Mouse (Mus musculus): ENCODE measurements at regions not wholly inside any gene's neighbourhood (a gene's known extent, or its start where the extent isn't known, plus 50 kb on each side); places are given as distances from the start of the nearest gene placed in this dataset.

- DNase-seq: no peak
- intact Hi-C loops (cut with DNase I): no loop called here
Measured at GRCm38 (mm10) chr3:70097813-70098212, 90.4 kb downstream of the Otol1 start.

DNA sequence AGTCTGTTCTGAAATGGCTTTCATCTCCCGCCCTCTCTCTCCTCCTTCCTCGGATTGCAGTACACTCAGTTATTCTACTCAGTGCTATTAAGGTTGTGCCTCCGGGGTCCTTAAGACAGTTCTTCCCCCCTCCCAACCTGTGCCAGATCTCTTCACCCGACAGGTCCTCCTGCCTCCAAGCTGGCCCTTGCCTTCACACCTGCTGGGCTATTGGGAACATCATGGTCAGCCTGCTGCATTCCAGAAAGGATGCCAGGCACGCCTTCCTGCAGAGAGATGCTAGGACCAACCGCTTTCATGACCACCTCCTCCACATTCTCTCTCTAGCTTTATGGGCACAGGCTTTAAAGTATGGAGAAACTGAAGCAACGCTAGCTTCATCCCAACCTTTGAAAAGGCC, 94.7 kb downstream of the Otol1 start:
- intact Hi-C loops (cut with DNase I): no loop called here

DNA sequence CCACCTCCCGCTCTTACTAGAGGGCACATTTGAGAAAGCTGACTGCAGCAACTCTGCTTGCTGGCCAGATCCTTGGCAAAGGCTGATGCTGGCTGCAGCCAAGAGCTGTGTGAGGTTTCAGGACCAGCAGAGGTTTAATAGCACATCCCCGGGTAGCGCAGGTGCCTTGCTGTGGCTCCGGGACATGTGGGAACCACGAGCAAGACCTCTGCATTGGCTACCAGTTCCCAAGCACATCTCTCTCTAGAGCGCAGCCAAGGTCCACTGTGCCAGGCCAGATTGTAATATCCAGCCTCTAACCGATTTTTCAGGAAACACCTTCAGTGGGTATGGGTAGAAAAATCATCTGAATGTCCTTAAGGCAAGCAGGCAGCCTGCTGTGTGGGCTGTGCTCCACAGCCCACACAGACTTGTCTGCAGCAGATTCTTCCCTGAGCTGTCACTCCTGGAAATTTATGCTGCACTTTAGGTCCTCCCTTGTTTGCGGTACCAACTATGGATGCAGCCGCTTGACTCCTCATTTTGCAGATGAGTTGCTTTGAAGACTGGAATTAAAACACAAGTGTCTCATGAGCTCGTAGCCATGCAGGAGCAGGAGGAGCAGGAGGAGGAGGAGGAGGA, 95.3 kb downstream of the Otol1 start:
- intact Hi-C loops (cut with DNase I): no loop called here
- no peak for DNase-seq

More for the DNA sequence above, 94.7 kb downstream of the Otol1 start:
- no peak for DNase-seq

DNA sequence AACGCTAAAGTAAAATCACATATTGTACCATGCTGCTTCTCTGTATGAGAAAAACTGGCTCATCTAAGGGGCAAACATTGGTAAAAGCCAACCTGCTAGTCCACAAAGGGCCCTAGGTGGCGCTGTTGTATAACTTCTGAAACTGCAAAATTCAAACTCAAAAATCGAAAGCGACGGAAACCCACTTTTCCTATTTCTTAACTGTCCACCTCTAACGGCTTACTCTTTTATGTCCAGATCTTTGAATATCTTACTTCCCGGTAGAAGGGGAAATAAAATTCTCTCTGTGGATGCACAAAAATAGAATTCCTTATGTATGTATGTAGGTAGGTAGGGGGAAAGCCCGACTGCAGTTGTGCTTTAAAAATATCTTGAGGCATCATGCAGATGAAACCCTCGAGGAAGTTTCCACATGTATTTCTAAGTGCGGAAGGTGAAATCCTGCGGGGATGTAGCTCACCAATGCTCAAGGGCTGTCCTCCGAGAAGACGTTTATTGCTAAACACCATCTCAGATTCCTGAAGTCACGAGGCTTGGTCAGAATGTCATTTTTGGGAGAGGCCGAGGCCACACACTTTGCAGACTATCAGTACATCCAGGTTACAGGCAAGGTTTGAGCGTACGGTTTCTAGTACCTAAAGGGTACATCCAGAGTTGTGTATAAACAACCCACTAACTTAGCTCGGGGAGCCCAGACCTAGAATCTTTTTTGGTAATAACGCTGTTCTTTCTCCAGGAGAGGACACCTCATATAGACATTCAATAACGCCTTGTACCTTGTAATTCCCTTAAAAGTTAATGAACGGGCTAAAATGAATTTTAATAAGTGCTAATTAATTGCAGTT, 96.8 kb downstream of the Otol1 start:
- peak; percentile 61 to 77 for DNase-seq
- intact Hi-C loops (cut with DNase I): no loop called here

DNA sequence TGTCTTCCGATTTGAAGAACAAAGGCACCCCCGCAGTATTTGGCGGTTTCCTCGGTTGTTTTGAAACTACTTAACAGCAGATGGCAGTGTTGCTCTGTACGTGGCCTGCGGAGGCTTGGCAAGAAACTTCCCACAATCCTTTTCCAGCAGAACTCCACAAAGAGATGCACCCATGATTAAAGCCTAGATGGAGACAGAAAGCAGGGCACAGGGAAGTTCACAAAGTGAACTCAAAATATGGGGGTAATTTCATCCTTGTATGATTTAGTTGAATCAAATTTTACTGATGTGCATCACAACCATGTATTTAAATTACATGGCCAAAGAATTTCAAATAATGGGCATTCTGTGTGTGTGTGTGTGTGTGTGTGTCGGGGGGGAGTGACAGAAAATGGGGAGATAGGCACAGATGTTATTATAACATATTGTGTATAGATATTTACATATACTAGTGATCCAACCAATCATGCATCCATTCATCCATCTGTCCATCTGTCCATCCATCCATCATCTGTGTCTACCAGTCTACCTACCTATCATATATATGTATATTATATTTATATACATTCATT, 97.5 kb downstream of the Otol1 start:
- intact Hi-C loops (cut with DNase I): no loop called here
- peak; percentile 25 to 63 for DNase-seq

- no peak for DNase-seq
- intact Hi-C loops (cut with DNase I): no loop called here
Measured at GRCm38 (mm10) chr3:70105561-70105960, 98.1 kb downstream of the Otol1 start.

GRCm38 (mm10) chr3:70106141-70106540, 98.7 kb downstream of the Otol1 start:
- DNase-seq: no peak
- intact Hi-C loops (cut with DNase I): no loop called here

DNA sequence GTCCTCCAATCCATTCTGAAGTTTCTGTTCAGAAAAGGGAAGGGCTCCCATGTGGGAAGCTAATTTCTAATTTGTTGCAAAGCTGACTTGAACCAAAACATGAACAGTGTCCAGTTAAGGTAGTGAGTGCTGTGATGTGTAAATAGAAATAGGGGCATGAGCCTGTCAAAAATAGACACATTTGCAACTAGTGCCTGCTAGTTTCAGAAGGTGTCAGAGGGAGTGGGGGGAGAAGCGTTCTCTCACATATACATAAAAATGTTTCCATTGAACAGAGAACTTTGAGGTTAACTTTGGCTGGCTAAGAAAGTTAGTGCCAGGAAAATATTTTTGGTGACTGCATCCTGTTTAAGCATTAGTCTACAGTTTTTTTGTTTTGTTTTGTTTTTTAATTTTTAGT, 118.8 kb downstream of the Otol1 start:
- DNase-seq: no peak
- intact Hi-C loops (cut with DNase I): no loop called here

DNA sequence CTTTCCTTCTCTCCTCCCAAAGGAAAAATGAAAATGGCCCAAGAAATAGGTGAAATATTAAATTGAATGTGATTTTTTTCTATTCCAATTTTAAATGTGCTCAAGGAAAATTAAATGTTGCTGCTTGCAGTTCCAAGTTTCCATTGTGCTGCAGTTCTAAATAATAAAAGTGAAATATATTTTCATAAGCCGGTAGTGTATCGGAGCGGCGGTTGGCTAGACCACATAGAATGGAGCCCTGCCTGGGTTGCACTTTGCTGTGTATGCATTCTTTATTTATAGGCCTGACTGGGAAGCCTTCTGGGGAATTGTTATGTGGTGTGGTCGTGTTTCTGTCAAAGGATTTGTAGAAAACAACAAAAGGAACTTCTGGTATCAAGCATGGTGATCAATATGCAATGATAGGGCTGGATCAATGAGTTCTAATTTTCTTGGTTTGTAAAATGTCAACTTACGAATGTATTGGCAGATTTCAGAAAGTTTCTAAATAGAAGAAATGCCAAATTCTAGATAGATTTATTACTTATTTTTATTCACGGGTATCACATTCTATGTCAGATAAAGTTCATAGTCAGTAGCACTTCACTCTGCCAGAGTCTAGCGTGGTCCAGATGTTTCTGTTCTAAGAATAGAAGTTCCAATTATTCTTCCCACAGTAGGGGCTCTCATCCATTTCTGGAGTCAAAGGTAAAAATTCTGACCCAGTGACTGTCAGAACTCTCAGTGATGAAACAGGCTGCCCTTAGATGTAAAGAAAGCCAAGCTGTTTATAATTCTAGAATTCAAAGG, 123.0 kb downstream of the Otol1 start:
- no peak for DNase-seq
- intact Hi-C loops (cut with DNase I): no loop called here

GRCm38 (mm10) chr3:70134963-70135362, 127.5 kb downstream of the Otol1 start:
- DNase-seq: no peak
- intact Hi-C loops (cut with DNase I): no loop called here

- no peak for DNase-seq
- intact Hi-C loops (cut with DNase I): no loop called here
Measured at GRCm38 (mm10) chr3:70138488-70138887, 131.1 kb downstream of the Otol1 start.

GRCm38 (mm10) chr3:70138926-70139325, 131.5 kb downstream of the Otol1 start:
- no peak for DNase-seq

DNA sequence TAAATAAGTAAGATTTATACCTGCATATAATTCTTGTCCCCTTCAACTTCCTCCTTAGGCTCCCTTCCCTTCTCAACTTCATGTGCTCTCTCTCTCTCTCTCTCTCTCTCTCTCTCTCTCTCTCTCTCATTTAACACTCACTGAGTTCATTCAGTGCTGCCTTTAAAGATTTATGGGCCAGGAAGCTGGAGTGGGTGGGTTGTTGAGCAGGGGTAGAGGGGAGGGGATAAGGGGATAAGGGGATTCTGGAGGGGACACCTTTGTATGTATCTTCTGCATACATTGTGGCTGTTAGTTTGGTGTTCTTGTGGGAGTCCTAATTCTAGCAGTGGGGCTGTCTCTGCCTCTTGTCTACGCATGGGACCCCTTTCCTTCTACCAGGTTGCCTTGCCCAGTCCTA, 138.3 kb downstream of the Otol1 start:
- no peak for DNase-seq
- intact Hi-C loops (cut with DNase I): no loop called here

More at GRCm38 (mm10) chr3:70138926-70139325, 131.5 kb downstream of the Otol1 start:
- intact Hi-C loops (cut with DNase I): no loop called here

GRCm38 (mm10) chr3:70151156-70151555, 143.7 kb downstream of the Otol1 start:
- no peak for DNase-seq
- intact Hi-C loops (cut with DNase I): no loop called here

DNA sequence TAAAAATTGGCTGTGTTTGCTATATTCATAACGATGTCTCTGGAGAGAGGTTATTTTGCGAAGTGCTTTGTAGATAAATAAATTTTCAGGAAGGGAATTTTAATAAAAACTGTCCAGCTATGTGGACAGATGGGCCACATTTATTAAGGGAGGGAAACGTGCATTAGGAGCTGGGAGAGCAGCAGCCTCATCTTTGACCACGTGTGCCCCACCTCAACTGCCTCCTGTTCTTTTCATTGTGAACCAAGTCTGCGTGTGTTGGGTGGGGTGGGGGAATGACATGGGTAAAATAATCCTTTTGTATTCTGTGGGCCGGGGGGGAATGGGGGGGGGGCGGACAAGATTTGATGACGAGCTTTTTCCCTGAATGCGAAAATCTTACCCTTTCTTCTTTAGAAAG, 152.6 kb downstream of the Otol1 start:
- no peak for DNase-seq
- intact Hi-C loops (cut with DNase I): no loop called here

DNA sequence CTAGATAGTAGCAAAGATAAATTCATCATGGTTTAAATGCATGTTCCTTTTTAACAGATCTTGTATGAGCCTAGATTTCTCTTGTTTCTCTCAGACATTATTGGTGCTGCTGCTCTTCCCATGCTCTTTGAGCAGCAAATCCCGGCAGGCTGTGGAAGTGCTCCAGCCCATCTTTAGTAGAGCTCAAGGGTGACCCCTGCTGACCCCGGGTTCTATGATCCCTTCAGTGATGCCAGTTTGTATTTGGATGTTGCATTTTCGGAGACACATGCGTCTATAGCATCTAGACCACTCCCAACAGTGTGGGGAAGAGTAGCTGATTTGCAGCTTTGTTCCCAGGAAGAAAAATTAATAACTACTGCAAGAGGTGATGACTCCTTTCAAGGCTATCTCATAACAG, 164.3 kb downstream of the Otol1 start:
- DNase-seq: no peak

GRCm38 (mm10) chr3:70176391-70176790, 169.0 kb downstream of the Otol1 start:
- DNase-seq: no peak
- intact Hi-C loops (cut with DNase I): no loop called here

More for the DNA sequence above, 164.3 kb downstream of the Otol1 start:
- intact Hi-C loops (cut with DNase I): no loop called here

- no peak for DNase-seq
- intact Hi-C loops (cut with DNase I): no loop called here
Measured at GRCm38 (mm10) chr3:70181611-70182010, 174.2 kb downstream of the Otol1 start.

DNA sequence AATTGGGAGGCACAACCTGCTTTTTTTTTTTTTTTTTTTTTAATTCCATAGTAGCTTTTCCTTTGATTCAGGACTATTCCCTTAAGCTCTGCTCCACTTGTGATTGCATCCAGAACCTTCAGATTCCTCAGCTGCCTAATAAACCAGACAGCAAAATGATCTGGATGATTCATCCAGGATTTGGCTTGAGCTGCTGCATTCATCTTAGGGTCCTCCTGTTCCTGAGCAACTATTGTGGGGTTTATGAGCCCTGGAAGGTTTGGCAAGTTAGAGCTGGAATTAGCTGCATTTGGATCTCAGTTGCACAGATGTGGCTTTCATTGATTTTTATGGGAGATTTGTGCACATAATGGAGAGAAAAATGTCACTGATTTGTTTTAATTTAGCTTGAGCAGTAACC, 183.3 kb downstream of the Otol1 start:
- no peak for DNase-seq
- intact Hi-C loops (cut with DNase I): no loop called here

GRCm38 (mm10) chr3:70196671-70197070, 189.3 kb downstream of the Otol1 start:
- intact Hi-C loops (cut with DNase I): no loop called here
- DNase-seq: no peak

GRCm38 (mm10) chr3:70198890-70199289, 191.5 kb downstream of the Otol1 start:
- intact Hi-C loops (cut with DNase I): no loop called here
- DNase-seq: no peak
